Mouse (Mus musculus) thymus, adult 2 months (tissue): Measurements from ENCODE around the gene Cd274. TPM values are rescaled to one million over a fixed set of nuclear protein-coding genes. Genes with fewer than 3 reads are reported as not detected.

Experiments used
- DNase-seq: peaks from one replicate; pipeline ENCODE4 v3.0.0; 2021
- H3K27ac ChIP-seq: fragments of 200-500 bp; 2 replicates; pipeline ENCODE4 v1.5.1; 2012; ENCODE audit warnings: low read length, control low read depth; ENCODE audit not compliant: control insufficient read depth, insufficient read depth
- H3K27me3 ChIP-seq: fragments of 200-500 bp; 2 replicates; pipeline ENCODE4 v1.6.1; 2012; ENCODE audit warnings: mild to moderate bottlenecking, low read length, moderate library complexity, mixed read lengths; ENCODE audit not compliant: control insufficient read depth, insufficient read depth
- H3K36me3 ChIP-seq: fragments of 200-500 bp; 2 replicates; pipeline ENCODE4 v1.6.1; 2012; ENCODE audit warnings: mild to moderate bottlenecking, low read length, moderate library complexity; ENCODE audit not compliant: control insufficient read depth, insufficient read depth
- H3K4me1 ChIP-seq: fragments of 200-500 bp; replicated peaks from 2 replicates; pipeline ENCODE4 v1.6.1; 2012; ENCODE audit warnings: low read length; ENCODE audit not compliant: control insufficient read depth, insufficient read depth
- H3K4me3 ChIP-seq: fragments of 200-500 bp; 2 replicates; pipeline ENCODE4 v1.5.1; 2012; ENCODE audit warnings: mild to moderate bottlenecking, low read length, control low read depth, moderate library complexity; ENCODE audit not compliant: control insufficient read depth, insufficient read depth
- CTCF ChIP-seq: fragments of 200-500 bp; IDR thresholded peaks from 2 replicates; pipeline ENCODE4 v1.5.1; 2012; ENCODE audit warnings: mild to moderate bottlenecking, control low read depth, low read length, moderate library complexity, borderline replicate concordance; ENCODE audit not compliant: control insufficient read depth, poor library complexity, insufficient read depth; ENCODE audit errors: extremely low read depth
- POLR2A ChIP-seq: fragments of 200-500 bp; IDR thresholded peaks from 2 replicates; pipeline ENCODE4 v1.6.1; 2012; ENCODE audit warnings: mild to moderate bottlenecking, low read length, control low read depth, moderate library complexity; ENCODE audit not compliant: control insufficient read depth, poor library complexity, insufficient read depth; ENCODE audit errors: extremely low read depth
- WGBS: fragments of 180-500 bp; shearing (Covaris S2); methylation state at CpG from one replicate; pipeline ENCODE4 v1.1.7; 2018; 5-methylcytosine and 5-hydroxymethylcytosine counted together
- polyA plus RNA-seq: library from polyadenylated mRNA; depleted of rRNA; stranded (reverse); fragments of >200 nt; gene quantifications from 2 replicates; pipeline ENCODE4 v1.2.3, GENCODE M21; 2012

Cd274 gene
- polyA plus RNA-seq, 1 experiment, result 22.9 TPM

DNA sequence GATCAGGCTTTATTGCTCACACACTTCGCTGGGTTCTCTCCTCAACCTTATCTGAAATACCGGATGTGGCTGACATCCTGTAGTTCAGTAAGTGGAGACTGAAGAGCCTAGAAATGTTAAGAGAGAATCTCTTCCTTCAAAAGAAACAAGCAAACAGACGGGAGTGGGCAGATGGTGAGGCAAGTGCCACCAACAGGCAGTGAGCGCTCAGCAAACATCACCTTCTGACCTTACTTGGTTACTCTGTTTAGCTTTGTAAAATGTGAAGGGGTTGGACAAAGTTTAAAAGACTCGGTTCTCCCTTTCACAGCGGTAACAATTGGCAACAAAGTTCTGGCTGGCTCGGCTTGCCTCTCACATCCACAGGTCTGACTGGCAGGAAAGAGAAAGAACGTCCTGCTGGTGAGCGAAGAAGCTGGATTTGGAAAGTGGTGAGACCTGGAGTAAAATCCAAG, 51.4 kb downstream of the Cd274 start:
- H3K27ac ChIP-seq, result peak overlapping the region; percentile 78
- H3K36me3 ChIP-seq, result no peaks in the 10 kb centered on the region
- WGBS, result 7% methylated on average over 9 of the region's 9 CpGs
- peaks cover 15% of the 10 kb centered on the region for H3K4me1 ChIP-seq
- peak overlapping the region; percentile 15 for H3K4me3 ChIP-seq
- TF ChIP-seq POLR2A, result no peak
- no peak for TF ChIP-seq CTCF
- H3K27me3 ChIP-seq, result no peaks in the 10 kb centered on the region
- peak; percentile 35 for DNase-seq

DNA sequence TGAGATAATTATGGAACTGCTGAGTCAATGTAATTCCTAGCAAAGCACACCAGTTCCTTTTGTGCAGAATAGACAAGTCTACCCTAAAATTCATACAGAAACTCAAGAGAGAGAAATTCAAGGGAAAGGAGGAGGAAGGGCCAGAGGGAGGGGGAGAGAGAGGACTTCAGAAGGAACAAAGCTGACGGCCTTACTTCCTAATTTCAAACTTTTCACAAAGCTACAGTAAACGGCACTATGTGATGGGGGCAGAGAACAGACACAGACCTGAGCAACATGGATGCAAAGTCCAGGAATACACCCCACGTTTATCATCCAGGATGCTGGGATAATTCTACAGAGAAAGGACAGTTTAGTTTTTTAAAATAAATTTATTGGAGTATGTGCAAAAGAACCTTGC, 52.3 kb downstream of the Cd274 start:
- no peaks in the 10 kb centered on the region for H3K27me3 ChIP-seq
- no peak overlapping the region for H3K4me3 ChIP-seq
- H3K4me1 ChIP-seq, result peaks cover 15% of the 10 kb centered on the region
- 28% methylated on average over 3 of the region's 3 CpGs for WGBS
- no peak overlapping the region for H3K27ac ChIP-seq
- no peak for TF ChIP-seq POLR2A
- TF ChIP-seq CTCF, result no peak
- no peaks in the 10 kb centered on the region for H3K36me3 ChIP-seq
- DNase-seq, result no peak

GRCm38 (mm10) chr19:29419946-29420345, 52.7 kb downstream of the Cd274 start:
- Histone ChIP-seq H3K4me1 (peaks cover 15% of the 10 kb centered on the region), H3K4me3 (no peak overlapping the region), H3K27ac (no peak overlapping the region), H3K36me3 (no peaks in the 10 kb centered on the region), H3K27me3 (no peaks in the 10 kb centered on the region)
- TF ChIP-seq POLR2A (no peak), CTCF (no peak)
- no peak for DNase-seq

DNA sequence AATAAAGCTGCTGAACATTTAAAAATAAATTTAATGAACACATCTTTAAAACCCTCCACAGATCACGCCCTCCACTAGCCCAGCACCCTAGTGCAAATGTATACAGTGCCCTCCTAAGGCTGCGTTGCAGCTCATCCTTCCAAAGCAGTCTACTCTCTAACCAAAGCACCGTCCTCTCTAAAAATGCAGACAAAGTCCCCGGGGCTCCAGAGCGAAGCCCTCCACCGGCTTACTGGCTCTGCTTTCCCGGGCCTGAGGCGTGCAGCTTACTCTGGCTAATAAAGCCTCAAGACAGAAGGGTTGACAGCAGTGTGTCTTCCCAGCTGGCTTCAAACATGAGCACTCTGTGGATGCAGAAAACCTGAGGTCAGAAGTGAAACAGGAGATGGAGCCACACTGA, 53.1 kb downstream of the Cd274 start:
- no peak for DNase-seq
- Histone ChIP-seq H3K4me1 (peaks cover 15% of the 10 kb centered on the region), H3K4me3 (no peak overlapping the region), H3K27me3 (no peaks in the 10 kb centered on the region), H3K36me3 (no peaks in the 10 kb centered on the region), H3K27ac (no peak overlapping the region)
- TF ChIP-seq POLR2A (no peak), CTCF (no peak)
- 93% methylated on average over 8 of the region's 8 CpGs for WGBS

DNA sequence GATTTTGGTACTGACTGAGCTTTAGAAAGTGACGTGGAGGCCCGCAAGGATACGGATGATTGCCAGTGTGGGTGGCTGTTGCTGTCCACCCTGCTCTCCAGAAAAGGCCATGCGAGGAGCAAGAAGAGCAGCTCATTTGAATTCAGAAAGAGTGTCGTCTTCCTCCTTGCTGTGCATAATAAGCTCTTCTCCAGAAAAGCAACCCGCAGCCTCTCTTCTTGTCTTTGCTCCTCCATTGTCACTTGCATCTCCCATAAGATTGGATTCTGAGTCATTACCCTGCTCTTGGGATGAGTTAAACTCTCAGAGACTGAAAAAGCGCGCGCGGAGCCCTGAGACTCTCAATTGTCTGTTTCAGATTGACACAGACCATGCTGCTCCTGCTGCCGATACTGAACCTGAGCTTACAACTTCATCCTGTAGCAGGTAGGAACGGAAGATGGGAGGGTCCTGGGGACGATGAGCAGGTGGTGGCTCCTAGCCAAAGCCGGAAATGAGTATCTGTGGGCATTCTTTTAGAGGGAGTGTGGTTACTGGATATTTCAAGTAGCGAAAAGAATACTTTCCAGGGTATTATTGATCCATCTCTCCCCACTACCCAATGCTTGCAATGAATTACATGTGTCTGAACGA, 54.9 kb downstream of the Cd274 start:
- no peak for DNase-seq
- peaks cover 15% of the 10 kb centered on the region for H3K4me1 ChIP-seq

GRCm38 (mm10) chr19:29422796-29423195, 55.5 kb downstream of the Cd274 start:
- Histone ChIP-seq H3K4me3 (no peak overlapping the region), H3K27me3 (no peaks in the 10 kb centered on the region), H3K27ac (no peak overlapping the region), H3K4me1 (peaks cover 10% of the 10 kb centered on the region), H3K36me3 (no peaks in the 10 kb centered on the region)
- 92% methylated on average over 7 of the region's 7 CpGs for WGBS
- no peak for DNase-seq
- TF ChIP-seq POLR2A (no peak), CTCF (no peak)

More for the DNA sequence above, 54.9 kb downstream of the Cd274 start:
- Histone ChIP-seq H3K27ac (no peak overlapping the region), H3K27me3 (no peaks in the 10 kb centered on the region), H3K36me3 (no peaks in the 10 kb centered on the region), H3K4me3 (no peak overlapping the region)
- TF ChIP-seq CTCF, result no peak
- no peak for TF ChIP-seq POLR2A
- WGBS, result 93% methylated on average over 16 of the region's 16 CpGs

GRCm38 (mm10) chr19:29430516-29430915, 63.3 kb downstream of the Cd274 start:
- H3K27ac ChIP-seq, result no peak overlapping the region
- H3K4me1 ChIP-seq, result peaks cover 8% of the 10 kb centered on the region
- DNase-seq, result no peak

More at GRCm38 (mm10) chr19:29430516-29430915, 63.3 kb downstream of the Cd274 start:
- H3K36me3 ChIP-seq, result no peaks in the 10 kb centered on the region
- no peaks in the 10 kb centered on the region for H3K27me3 ChIP-seq
- 53% methylated on average over 3 of the region's 3 CpGs for WGBS
- no peak overlapping the region for H3K4me3 ChIP-seq
- TF ChIP-seq POLR2A (no peak), CTCF (no peak)
